Mouse (Mus musculus): Measurements from ENCODE around the gene Atp8a2.
"Not testable (repeated sequence)": the region's sequence is repeated elsewhere in the genome, so short reads cannot be mapped to it uniquely, and the experiment has no call there.

Atp8a2 gene

GRCm38 (mm10) chr14:59646826-59647697 is 549.9 kb downstream of the Atp8a2 start:
- no peak for DNase-seq (ENCODE audit: low spot score)

GRCm38 (mm10) chr14:59644896-59645295 is 552.1 kb downstream of the Atp8a2 start:
- DNase-seq (ENCODE audit: low spot score) = no peak

GRCm38 (mm10) chr14:59644166-59644565 is 552.8 kb downstream of the Atp8a2 start:
- DNase-seq (ENCODE audit: low spot score) = no peak

GRCm38 (mm10) chr14:59643582-59643981 is 553.4 kb downstream of the Atp8a2 start:
- DNase-seq (ENCODE audit: low spot score) = no peak

- no peak for DNase-seq (ENCODE audit: low spot score)
Measured at GRCm38 (mm10) chr14:59641856-59642255, 555.1 kb downstream of the Atp8a2 start.

GRCm38 (mm10) chr14:59638906-59639703 is 557.9 kb downstream of the Atp8a2 start:
- DNase-seq (ENCODE audit: low spot score) = no peak

GRCm38 (mm10) chr14:59633988-59634387 is 563.0 kb downstream of the Atp8a2 start:
- DNase-seq (ENCODE audit: low spot score) = no peak

GRCm38 (mm10) chr14:59633295-59633898 is 563.6 kb downstream of the Atp8a2 start:
- no peak for DNase-seq (ENCODE audit: low spot score)

GRCm38 (mm10) chr14:59632067-59632466 is 564.9 kb downstream of the Atp8a2 start:
- DNase-seq (ENCODE audit: low spot score) = no peak

GRCm38 (mm10) chr14:59630096-59630495 is 566.9 kb downstream of the Atp8a2 start:
- no peak for DNase-seq (ENCODE audit: low spot score)

GRCm38 (mm10) chr14:59629308-59629707 is 567.7 kb downstream of the Atp8a2 start:
- no peak for DNase-seq (ENCODE audit: low spot score)

GRCm38 (mm10) chr14:59627823-59628222 is 569.2 kb downstream of the Atp8a2 start:
- DNase-seq (ENCODE audit: low spot score) = no peak

GRCm38 (mm10) chr14:59627142-59627680 is 569.8 kb downstream of the Atp8a2 start:
- DNase-seq (ENCODE audit: low spot score) = no peak

- no peak for DNase-seq (ENCODE audit: low spot score)
Measured at GRCm38 (mm10) chr14:59626711-59627110, 570.3 kb downstream of the Atp8a2 start.

GRCm38 (mm10) chr14:59625806-59626364 is 571.1 kb downstream of the Atp8a2 start:
- DNase-seq (ENCODE audit: low spot score) = no peak

GRCm38 (mm10) chr14:59625158-59625805 is 571.7 kb downstream of the Atp8a2 start, which contains the start of gene Shisa2:
TSS of gene Shisa2 (plus strand) at chr14:59625308.
- DNase-seq (ENCODE audit: low spot score) = peak; percentile 66

GRCm38 (mm10) chr14:59624326-59624885 is 572.6 kb downstream of the Atp8a2 start:
- no peak for DNase-seq (ENCODE audit: low spot score)

- DNase-seq (ENCODE audit: low spot score) = no peak
Measured at GRCm38 (mm10) chr14:59616802-59617201, 580.2 kb downstream of the Atp8a2 start.

- DNase-seq (ENCODE audit: low spot score) = not testable (repeated sequence)
Measured at GRCm38 (mm10) chr14:59614149-59614548, 582.8 kb downstream of the Atp8a2 start.

- DNase-seq (ENCODE audit: low spot score) = peak; percentile 59
Measured at GRCm38 (mm10) chr14:59612920-59613625, 583.9 kb downstream of the Atp8a2 start.
